Mouse (Mus musculus) adipocyte (in vitro differentiated cells): ENCODE data around the gene Amdhd2.

ENCODE experiments used
- DNase-seq: peaks from one replicate; pipeline ENCODE4 v3.0.0-alpha.2; 2016; ENCODE audit warnings: low spot score

Gene Amdhd2

DNA sequence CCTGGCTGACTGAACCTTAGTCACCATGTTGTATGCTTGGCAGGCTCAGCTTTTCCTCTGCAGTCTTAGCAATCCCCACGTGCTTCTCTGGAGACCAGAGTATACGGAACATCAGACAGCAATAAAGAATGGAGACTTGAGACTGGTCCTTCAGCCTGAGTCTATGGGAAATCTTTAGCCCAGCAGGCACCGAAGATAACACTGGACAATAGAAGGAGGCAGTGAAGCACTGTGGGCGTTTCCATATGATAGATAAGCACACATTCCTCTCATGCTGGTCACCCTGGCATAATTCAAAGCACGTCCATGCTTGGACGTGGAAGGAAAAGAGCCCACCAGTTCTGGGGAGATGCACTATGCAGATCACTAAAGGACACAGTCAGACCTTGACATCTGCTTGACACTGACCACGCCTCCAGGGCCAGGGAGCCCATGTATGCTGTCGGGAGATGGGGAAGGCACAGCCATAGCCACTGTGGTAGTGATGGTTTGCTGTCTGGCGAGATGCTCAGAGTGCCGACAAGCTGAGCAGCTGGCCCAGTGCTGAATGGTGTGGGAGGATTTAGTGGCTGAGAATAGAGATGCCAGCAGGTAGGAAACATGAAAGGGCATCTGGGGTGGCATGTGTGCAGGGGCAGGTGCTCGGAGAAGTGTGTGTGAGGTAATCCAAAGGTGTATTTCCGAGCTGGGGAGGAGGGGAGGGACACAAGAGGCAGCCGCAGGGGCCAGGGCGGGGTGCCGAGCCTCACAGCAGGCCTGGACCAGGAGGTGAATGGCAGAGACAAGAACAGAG, 33.7 kb upstream of the Amdhd2 start:
- DNase-seq = no peak

DNA sequence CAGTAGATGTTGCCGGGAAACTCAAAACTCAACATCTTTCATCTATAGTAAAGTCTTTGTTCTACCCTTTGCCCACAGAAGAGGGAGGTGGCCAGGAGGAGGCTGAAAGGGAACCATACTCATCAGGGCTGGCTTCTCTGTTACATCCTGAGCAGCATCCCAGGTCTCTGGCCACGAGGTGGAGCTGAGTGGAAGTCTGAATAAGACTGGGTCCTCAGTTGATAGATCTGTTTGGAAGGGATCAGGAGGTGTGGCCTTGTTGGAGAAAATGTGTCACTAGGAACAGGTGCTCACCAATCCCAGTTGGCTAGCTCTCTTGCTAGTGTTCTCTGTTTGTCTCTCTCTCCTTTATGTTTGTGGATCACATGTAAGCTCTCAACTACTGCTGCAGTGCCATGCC, 31.8 kb upstream of the Amdhd2 start:
- no peak for DNase-seq

DNA sequence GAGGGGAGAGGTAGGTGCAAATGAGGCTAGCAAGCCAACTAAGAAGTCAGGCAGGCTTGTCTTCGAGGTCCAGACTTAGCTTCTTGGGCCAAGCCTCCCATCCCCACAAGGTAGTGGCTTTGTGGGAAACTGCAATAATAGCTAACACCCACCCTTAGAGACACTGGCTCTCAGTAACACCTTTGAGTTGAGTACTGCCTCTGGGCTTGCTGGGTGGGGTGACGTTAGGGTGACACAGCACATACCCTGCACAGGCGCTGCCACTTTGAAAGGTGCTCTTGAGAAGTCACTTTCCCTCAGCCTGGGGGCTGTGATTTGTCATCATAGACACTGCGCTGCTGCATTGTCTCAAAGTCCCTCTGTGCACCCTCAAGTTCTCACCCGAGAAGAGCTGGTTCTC, 30.2 kb upstream of the Amdhd2 start:
- no peak for DNase-seq

DNA sequence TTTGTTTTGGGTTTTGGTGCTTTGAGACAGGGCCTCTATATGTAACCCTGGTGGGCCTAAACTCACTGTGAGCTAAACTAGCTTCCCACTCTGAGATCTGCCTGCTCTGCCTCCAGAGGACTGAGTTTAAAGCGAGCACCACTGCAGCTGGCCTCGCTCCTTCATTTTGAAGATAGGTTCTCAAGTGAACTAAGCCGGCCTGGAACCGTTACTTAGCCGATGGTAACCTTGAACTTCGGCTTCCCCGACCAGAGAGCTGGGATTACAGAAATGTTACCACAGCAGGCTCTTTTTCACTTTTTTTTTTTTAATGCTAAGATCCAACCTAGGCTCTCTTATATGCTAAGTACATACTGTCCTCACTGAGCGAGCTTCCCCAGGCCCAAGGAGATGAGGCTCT, 29.7 kb upstream of the Amdhd2 start:
- no peak for DNase-seq

DNA sequence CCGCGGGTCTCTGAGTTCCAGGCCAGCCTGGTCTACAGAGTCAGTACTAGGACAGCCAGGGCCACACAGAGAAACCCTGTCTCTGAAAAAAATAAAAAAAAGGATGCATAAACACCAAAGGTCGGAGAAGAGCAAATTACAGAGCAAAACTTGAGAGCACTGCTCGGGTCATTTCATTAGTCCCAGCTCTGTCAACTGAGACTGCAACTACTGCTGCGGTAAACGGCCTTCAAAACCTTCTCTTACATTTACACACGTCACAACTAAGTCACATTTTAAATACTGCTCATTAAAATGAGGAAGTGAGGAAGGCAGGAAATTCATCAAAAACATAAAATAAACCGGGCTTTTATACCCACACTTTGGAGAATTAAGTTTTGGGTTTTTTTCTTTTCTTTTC, 29.3 kb upstream of the Amdhd2 start:
- no peak for DNase-seq

DNA sequence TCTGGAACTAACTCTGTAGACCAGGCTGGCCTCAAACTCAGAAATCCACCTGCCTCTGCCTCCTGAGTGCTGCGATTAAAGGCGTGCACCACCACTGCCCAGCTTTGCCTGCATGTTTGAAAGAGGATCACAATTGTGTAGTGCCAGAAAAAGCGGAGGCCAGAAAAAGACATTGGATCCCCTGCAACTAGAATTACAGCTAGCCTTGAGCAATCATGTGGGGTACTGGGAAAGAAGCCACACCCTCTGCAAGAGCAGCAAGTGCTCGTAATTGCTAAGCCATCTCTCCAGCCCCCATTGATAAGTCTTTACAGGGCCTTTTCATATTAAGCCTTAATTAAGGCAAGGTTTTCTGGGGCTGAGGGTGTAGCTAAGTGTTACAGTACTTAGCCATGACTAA, 27.9 kb upstream of the Amdhd2 start:
- DNase-seq = no peak

DNA sequence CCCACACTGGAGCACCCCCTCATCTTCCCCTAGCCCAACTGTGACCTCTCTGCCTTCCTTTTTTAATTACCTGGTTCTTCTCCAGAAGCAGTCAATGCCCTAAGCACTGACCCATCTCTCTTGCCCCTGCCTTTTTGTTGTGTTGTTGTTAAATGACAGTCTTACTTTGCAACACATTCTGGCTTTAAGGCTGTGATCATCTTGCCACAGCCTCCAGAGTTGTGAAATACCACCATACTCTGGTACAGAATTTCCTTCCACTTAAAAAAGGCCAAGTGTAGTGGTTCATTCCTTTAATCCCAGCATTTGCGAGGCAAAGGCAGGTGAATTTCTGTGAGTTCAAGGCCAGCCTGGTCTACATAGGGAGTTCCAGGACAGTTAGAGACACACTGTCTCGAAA, 27.4 kb upstream of the Amdhd2 start:
- DNase-seq = no peak

DNA sequence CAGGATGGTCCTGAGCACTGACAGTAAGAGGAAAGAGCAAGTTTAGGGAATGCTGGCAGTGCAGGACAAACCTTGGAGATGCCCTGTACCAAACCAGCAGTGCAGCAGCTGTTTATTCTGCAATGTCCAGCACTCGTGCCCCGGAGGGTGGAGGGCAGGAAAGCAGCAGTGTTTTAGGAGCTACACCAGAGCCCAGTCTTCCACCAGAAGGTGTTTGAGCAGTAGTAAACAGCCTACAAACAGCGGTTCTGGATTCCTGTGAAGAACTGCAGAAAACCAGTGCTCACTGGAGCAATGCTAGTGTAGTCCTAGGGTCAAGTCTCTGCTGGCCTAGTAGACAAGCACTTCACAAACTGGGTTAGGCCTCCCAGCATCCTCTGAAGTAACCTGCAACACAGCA, 10.7 kb upstream of the Amdhd2 start:
- DNase-seq = no peak

DNA sequence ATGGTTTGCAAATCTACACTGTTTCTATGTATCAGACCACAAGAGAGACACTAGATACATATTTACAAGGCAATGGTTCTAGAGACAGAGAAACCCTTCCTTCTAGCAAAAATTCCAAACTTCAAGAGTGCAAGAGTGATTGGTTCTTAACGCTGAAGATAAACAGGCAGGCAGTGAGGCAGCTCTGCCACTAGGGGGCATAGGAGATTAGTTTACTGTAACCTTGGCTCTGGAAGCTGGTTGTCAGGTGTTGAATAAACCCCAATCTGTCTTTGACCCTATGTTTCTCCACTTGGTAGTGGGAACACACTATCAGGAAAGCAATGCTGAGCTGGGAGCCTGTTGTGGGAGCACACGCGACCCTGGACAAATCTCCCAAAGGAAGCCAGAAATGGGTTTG, 9.9 kb upstream of the Amdhd2 start:
- DNase-seq = peak; percentile 84

DNA sequence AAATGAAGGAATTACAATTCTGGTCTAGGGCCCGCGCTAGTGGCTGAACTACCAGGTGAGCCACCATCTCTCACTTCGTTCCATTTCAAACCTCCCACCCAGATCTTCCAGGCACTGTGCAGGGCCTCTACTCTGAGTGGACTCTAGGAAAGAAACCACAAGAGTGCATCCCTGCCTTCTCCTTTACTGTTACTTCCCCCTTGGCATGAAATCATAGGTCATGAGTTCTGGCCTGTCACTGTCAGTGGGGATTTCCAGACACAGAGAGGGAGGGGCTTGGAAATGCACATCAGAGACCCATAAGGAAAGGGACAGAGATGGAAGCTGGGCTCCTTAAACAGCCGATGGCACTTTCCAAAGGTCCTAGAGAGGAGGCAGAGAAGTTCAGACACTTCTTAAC, 8.2 kb upstream of the Amdhd2 start:
- no peak for DNase-seq

DNA sequence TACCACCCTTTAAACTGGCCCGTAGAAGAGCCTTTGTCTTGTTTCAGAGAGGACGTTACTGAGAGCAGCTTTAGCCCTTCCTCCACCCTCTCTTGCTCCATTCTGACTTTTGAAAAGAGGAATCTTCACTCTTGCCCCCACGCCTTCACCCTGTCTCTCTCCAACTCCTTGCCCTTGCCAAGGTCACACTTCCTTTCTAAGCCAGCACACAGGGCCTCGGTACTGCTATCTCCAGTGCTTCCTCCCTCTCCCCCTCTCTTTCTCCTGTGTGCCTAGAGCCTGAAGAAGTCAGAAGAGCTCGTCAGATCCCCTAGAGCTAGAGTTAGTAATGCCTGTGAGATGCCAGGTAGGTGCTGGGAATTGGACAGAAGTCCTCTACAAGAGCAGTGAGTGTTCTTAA, 7.2 kb upstream of the Amdhd2 start:
- DNase-seq = no peak

DNA sequence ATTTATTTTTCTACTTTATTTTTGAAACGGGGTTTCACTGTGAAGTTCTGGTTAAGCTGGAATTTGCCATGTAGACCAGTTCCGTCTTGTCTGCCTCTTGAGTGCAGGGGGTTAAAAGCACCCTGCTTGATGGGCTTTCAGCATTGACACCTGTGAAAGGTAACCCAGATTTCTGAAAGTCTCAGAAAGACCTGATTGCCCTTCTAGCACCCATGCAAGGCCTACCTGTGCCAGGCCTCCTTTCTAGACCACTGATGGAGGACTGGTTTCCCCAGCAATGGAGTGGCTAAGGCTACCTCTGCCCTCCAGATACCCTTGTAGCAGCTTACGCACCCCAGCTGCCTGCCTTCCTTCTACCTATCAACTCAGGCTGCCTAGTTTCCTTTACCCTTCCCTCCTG, 6.6 kb upstream of the Amdhd2 start:
- DNase-seq = no peak

DNA sequence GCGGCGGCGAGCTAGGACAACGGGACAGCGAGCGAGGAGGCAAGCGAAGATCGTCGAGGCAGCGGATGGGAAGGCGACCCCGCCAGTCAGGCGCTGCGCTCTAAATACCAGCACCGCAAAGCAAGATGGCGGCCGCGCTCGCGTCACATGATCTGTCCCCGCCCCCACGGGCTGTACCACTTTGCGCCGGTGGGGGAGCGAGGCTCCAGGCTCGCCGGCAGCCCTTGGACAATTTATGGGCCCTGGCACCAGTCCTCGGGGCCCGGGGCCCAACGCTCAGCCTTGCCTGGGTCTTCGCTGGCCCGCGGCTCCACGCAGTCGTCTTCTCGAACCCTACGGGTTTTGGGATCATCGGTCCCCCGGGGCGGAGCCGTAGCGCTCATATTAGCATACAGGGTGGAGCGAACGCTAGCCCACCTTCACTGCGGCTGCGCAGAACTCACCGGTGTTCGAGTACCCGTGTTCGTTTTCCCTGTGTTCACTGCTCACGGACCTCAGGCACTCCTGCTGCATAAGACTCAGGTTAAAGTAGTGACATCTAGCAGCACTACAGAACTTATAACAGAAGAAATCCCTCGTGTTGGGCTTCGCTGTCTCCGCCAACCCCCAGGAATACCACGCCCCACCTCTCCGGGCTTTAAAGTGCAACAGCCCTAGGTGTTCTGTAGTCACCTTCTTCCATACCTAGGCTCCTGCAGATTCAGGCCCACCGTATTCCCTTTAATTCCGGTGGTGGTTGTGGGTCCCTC, 5.9 kb upstream of the Amdhd2 start, which contains the start of gene Atp6v0c:
TSS of gene Atp6v0c (minus strand) at position 386 of the 749 bp plus-strand sequence.
- peak; percentile 97 for DNase-seq

DNA sequence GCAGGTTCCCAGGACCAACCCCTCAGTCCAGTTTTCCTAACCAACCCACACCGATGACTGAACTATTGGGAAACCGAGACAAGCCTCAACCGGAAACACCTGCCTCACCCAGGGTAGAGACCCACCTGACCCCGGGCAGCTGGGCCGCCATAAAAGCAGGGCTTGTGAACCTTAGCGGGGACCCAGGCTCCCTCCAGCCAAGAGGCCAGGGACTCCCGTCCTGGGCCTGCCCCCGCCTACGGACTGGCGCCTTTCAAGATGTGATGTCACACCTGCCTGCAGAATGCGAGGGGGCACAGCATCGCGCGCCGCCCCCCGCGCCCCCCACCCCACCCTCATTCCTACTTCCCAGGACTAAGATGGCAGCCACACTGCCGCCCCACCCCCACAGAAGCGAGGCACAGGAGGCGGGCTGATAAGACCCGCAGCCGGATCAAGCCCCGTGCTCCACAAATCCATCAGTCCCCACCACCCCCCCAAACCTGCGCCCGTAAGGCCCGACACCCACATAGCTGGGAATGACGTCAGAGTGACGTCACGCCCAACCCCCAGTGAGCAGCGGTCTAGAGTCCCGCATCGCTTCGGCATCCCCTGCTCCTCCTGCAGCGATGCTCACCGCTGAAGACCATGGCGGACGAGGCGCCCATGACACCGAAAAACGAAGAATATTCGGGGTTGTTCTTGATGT, 5.2 kb upstream of the Amdhd2 start:
- DNase-seq = peak; percentile 52

DNA sequence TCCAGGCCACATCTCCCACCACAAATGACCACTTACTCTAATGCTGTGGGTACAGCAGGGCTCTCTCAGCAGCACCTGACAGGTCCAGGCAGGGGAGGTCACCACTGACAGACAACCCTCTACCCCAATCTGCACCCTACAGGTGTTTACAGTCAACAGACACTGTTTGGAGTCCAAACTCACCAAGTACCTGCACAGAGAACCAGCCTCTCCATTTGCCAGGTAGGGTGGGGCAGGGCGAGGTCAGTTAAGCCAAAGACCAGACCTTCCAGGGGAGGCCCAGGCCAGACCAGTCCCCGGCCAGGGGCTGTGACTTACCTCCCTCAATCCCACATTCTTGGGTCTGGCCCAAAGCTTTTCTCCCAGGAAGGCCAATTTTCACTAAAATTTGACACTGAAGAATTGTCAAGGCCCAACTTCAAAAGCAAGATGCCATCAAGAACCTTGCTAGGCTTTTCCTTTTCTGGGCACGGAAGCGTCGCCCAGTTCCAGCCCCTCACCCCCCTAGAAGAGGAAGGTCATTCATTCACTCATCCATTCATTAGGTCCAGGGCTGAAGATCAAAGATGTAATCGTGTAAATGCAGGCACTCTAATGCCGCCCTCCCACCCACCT, 4.4 kb upstream of the Amdhd2 start:
- DNase-seq = no peak

DNA sequence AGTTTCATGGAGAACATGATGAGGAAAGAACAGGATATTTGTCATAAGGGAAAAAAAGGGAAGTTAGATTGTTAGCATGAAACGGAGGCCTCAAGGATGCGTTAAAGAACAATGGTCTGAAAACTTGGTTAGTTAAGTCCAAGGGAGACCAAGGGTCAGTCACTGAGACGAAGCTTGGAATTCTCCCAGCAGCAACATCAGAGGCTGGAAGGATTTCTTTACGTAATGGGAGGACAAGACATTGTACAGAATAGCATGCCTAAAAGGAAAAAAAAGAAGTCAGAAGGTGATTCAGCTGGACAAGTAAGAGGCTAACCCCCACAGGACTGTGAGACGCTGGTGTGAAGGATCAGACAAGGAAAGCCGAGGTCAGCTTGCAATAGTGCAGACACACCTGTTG, 3.6 kb upstream of the Amdhd2 start:
- DNase-seq = peak; percentile 69

DNA sequence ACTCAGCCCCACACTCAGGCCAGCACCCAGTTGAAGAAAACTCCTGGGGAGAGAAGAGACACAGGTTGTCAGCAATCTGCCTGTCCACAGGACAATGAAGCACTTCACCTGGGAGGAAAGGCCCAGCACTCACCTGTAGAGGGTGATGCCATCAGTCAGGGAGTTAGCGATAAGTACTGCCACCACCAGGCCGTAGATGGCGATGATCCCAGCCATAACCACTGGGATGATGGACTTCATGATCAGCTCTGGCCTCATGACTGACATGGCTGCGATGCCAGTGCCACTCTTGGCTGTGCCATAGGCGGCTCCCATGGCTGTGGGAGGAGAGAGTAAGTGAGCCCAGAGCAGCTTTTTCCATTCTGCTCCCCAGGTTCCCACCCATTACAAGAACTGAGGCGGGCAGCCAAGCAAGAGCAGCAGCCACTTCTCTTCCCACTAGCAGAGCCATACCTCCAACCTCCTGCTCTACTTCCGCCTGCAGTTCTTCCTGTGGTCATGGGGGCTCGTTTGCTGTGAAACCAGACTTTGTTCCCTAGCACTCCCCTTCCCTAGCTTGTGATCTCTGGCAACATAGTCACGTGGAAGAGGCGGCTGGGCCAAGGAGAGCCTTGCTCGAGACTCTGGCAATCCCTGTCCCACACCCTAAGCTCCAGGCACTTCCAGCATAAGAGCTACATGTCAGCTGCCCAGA, 1.1 kb upstream of the Amdhd2 start:
- DNase-seq = no peak

DNA sequence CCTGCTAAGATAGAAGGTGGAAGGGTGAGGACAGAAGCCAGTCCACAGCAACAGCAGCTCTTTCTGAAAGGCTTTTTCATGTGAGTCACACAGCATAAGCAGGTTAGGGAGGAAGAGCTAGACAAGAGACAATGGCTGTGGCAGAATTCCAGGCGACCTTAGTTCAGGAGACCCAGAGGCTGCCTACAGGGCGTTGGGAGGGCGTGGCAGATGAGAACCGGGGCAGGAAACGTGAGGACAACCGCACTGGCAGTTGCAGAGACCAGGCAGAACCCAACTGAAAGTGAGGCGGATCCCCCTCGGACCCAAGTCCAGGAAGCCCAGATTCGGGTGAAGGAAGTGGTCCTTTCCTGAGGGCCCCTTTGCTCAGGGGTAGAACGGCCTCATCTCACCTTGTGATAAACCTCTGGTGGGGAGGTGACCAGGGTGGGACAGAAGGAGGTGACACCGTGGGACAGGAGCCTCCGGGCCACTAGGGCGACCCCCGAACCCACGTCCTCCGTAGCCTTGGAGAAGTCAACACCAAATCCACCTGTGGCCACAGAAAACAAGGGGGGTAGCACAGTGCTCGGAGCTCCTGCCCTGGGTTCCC, 886 bp downstream of the Amdhd2 start:
- peak; percentile 55 for DNase-seq

DNA sequence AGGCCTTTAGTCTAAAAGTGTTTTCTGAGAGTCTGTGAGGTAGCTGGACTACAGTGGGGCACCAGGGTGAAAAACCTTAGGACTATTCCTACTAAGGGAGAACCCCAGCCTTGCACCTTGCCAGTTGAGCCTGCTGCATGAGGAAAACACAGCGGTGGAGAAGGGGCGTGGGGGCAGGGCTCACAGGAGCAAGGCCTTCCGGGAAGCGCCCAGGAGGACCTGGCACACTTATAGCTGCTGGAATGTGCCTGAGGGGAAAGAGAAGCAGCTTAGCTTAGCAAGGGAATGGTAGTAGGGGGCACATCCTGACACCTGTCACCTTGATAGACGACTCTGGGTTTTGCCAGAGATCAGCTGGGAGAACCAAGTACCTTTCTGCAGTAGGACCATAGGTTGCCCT, 2.1 kb downstream of the Amdhd2 start:
- no peak for DNase-seq

DNA sequence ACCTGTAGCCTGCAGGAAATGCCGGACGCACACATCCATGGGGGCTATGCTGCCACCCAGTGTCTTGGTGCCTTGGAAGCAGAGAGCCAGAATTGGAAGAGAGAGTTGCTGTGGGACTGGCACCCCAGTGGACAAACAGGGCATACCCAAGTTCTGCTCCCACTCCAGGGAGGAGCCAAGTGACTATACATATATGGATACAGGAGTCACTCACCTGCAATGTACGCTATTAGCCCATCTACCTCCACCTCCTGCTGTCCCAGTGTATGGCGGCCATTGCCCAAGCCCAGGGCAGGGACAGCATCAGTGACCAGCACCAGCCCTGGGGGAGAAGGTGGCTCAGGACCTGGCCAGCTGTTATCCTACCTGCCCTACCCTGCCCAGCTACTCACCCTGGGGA, 6.0 kb downstream of the Amdhd2 start:
- DNase-seq = no peak

DNA sequence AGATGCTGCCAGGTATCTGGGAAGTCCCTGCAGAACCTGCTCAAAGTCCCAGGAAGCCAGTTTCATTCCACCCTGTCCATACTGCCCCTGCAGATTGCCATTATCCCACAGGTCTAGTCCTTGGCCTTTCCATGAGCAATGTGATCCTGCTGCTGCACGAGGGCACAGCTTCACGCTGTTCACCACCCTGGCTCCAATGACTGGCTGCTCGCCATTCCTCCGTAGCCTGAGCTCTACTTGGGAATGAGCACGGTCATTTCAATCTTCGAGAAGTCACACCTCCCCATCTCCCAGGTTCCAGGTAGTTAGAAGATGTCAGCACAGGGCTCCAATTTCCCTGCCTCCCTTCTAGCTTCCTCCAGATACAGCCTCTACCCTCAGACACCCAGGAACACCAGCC, 6.4 kb downstream of the Amdhd2 start:
- no peak for DNase-seq

DNA sequence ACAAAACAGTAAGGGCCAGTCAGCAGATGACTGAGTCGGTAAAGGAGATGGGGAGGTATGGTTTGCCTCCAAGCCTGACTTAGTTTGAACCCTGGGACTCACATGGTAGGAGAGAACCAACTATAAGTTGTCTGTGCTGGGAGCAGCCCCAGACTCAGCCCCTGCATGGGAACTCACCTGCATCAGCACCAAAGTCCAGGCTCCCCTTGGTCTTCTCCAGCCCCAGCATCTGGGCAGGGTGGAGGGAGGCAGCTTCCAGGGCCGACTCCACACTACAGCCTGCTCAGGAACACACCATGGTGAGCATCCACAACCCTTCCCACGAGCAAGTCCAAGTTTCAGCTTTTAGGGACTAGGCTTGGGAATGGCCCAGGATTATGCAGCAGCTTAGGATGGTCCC, 7.2 kb downstream of the Amdhd2 start:
- no peak for DNase-seq
